8 mouse cellular contexts compared by ENCODE assay signal in the genomic region with DNA sequence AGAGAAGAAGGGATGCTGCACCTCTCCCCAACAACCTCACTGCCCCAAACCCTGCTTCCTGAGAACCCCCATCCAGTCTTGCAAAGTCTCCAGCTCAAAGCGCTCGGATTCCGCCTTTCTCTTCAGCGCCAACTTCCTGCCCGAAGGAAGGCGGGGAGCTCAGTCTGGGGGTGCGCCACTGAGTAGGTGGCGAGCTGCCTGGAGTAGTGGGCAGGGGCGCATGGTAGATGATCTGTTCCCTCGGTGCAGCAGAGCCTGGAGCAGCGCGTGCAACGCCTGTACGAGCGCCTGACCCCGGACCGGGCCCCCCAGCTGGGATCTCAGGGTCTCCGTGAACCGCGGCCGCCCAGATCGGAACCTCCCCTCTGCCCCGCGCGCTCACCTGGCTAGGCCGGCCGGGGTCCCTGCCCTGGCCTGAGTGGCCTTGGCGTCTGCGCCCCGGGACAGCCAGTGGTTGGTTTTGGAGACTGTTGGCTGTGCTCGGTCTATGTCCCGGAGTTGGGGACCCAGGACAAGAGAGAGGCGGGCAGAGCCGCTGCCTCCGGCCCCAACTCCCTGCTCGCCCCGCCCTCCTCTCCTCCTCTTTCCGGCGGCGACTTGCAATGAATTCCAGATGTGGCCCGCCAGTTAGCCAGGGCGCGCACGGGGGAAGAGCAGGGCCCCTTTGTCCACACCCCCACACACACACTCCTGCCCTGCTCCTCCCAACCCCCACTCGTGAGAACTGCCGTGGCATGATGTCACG. TPM values are rescaled to one million over a fixed set of nuclear protein-coding genes. Genes with fewer than 3 reads are reported as not detected.
DNase-seq lines count a peak whose midpoint lies in the region; ATAC-seq and TF ChIP-seq lines count a peak whose summit lies in the region.

Gene S1pr2, minus strand, starts transcription at position 566 of the 745 bp plus-strand sequence.

- DNase-seq in CD8-positive naive resting alpha-beta T cell, adult 2 months (ENCODE audit: low read depth in 2 of 2, low spot score in 2 of 2), result peak; percentile 41 to 55
- DNase-seq in adrenal gland, postnatal 4 days (ENCODE audit: low spot score in 2 of 2), result peak; percentile 63 to 71
- peak; percentile 80 for DNase-seq in heart, postnatal 0 days (ENCODE audit: low spot score)
- peak; percentile 83 to 89 for DNase-seq in kidney, postnatal 25 days
- peak; percentile 84 for DNase-seq in lung, adult 2 months
- peak; percentile 77 for DNase-seq in testis, postnatal 14 days (ENCODE audit: low spot score)

- TF ChIP-seq CTCF in heart, postnatal 0 days (IDR thresholded peaks at IDR 0.05; ENCODE audit: low read depth), result no peak
- TF ChIP-seq CTCF in lung, adult 2 months (IDR thresholded peaks at IDR 0.05; ENCODE audit: insufficient read depth, low read length), result no peak

- H3K4me2 ChIP-seq in forebrain, embryonic 13.5 days, result peak within 1 kb of the TSS; percentile 97
- peak within 1 kb of the TSS; percentile 94 for H3K4me2 ChIP-seq in heart, postnatal 0 days (ENCODE audit: low read depth, low read length)
- peak within 1 kb of the TSS; percentile 96 for H3K4me2 ChIP-seq in neural tube, embryonic 14.5 days (ENCODE audit: low read depth, low read length)

- H3K27me3 ChIP-seq in forebrain, embryonic 13.5 days, result peaks cover 5% of the 10 kb centered on the region; the same call in 1 of the 2 replicates
- no peaks in the 10 kb centered on the region for H3K27me3 ChIP-seq in heart, postnatal 0 days (ENCODE audit: control insufficient read depth, insufficient read depth, low read length)
- H3K27me3 ChIP-seq in neural tube, embryonic 14.5 days (ENCODE audit: control insufficient read depth, insufficient read depth, low read length), result no peaks in the 10 kb centered on the region

- H3K27ac ChIP-seq in forebrain, embryonic 13.5 days, result 0 out of 2 replicates have a peak within 1 kb of the TSS, but pooled peaks have one; percentile 37
- peak within 1 kb of the TSS; percentile 86 for H3K27ac ChIP-seq in heart, postnatal 0 days (ENCODE audit: low read depth)
- peak within 1 kb of the TSS; percentile 62 for H3K27ac ChIP-seq in neural tube, embryonic 14.5 days (ENCODE audit: low read depth, low read length)

- peak; percentile 77 for ATAC-seq in forebrain, embryonic 13.5 days
- peak; percentile 73 for ATAC-seq in heart, postnatal 0 days (ENCODE audit: insufficient read depth, low read depth)
- ATAC-seq in neural tube, embryonic 14.5 days (ENCODE audit: low read depth), result peak; percentile 72

- no peak; the same call in 1 of the 2 replicates for TF ChIP-seq EP300 in heart, postnatal 0 days (IDR thresholded peaks at IDR 0.05; ENCODE audit: low read depth)

- peak; percentile 74; the same call in 1 of the 2 replicates for TF ChIP-seq POLR2A in lung, adult 2 months (IDR thresholded peaks at IDR 0.05; ENCODE audit: borderline replicate concordance, extremely low read depth, low read depth, low read length)

- H3K4me3 ChIP-seq in forebrain, embryonic 13.5 days, result peak within 1 kb of the TSS; percentile 74
- peak within 1 kb of the TSS; percentile 82 for H3K4me3 ChIP-seq in heart, postnatal 0 days (ENCODE audit: low read depth, low read length)
- peak within 1 kb of the TSS; percentile 89 for H3K4me3 ChIP-seq in lung, adult 2 months (replicated peaks; ENCODE audit: extremely low read depth, low read depth, low read length)
- peak within 1 kb of the TSS; percentile 71 for H3K4me3 ChIP-seq in neural tube, embryonic 14.5 days (ENCODE audit: low read depth, low read length)

- H3K9me3 ChIP-seq in forebrain, embryonic 13.5 days (replicated peaks), result no peaks in the 10 kb centered on the region
- H3K9me3 ChIP-seq in heart, postnatal 0 days (replicated peaks; ENCODE audit: control insufficient read depth, low read length), result no peaks in the 10 kb centered on the region
- H3K9me3 ChIP-seq in neural tube, embryonic 14.5 days (ENCODE audit: control insufficient read depth, low read length), result no peaks in the 10 kb centered on the region

- H3K9ac ChIP-seq in forebrain, embryonic 13.5 days, result peak within 1 kb of the TSS; percentile 75
- peak within 1 kb of the TSS; percentile 80 for H3K9ac ChIP-seq in heart, postnatal 0 days (replicated peaks; ENCODE audit: low read depth, low read length)
- peak within 1 kb of the TSS; percentile 76 for H3K9ac ChIP-seq in neural tube, embryonic 14.5 days (replicated peaks; ENCODE audit: low read depth, low read length)

- H3K4me1 ChIP-seq in forebrain, embryonic 13.5 days, result peaks cover 26% of the 10 kb centered on the region
- H3K4me1 ChIP-seq in heart, postnatal 0 days (ENCODE audit: control insufficient read depth, insufficient read depth), result peaks cover 26% of the 10 kb centered on the region; the same call in 1 of the 2 replicates
- H3K4me1 ChIP-seq in lung, adult 2 months (ENCODE audit: control insufficient read depth, insufficient read depth, low read length), result peaks cover 21% of the 10 kb centered on the region
- peaks cover 19% of the 10 kb centered on the region for H3K4me1 ChIP-seq in neural tube, embryonic 14.5 days (ENCODE audit: control insufficient read depth, insufficient read depth, low read length)

- under 1% methylated on average over 46 of the region's 47 CpGs for WGBS in forebrain, embryonic 13.5 days
- under 1% methylated on average over 47 of the region's 47 CpGs for WGBS in heart, postnatal 0 days
- under 1% methylated on average over 46 of the region's 47 CpGs for WGBS in lung, adult 2 months
- WGBS in neural tube, embryonic 14.5 days, result 0% methylated on average over 41 of the region's 47 CpGs

- H3K36me3 ChIP-seq in forebrain, embryonic 13.5 days (ENCODE audit: poor library complexity, severe bottlenecking), result no peaks in the 10 kb centered on the region
- no peaks in the 10 kb centered on the region for H3K36me3 ChIP-seq in heart, postnatal 0 days (replicated peaks; ENCODE audit: control insufficient read depth, insufficient read depth, low read length)
- no peaks in the 10 kb centered on the region for H3K36me3 ChIP-seq in neural tube, embryonic 14.5 days (ENCODE audit: control insufficient read depth, insufficient read depth, low read length)

RNA-seq across cellular contexts. Expression of gene S1pr2, which starts in this region (rescaled TPM):
- 10 to 100 TPM; 12.2 to 17.0 TPM for total RNA-seq in adrenal gland, postnatal 4 days (2021)
- 6.8 and 10.3 TPM in 2 replicates for polyA plus RNA-seq in forebrain, embryonic 13.5 days (2015; fragmentation: Nextera tagmentation; extraction: Ambion mirVana)
- 6.9 and 7.4 TPM in 2 replicates for total RNA-seq in heart, postnatal 0 days (2014; rRNA removed; ENCODE audit: low replicate concordance)
- 8.5 and 8.6 TPM in 2 replicates for polyA plus RNA-seq in heart, postnatal 0 days (2015; fragmentation: Nextera tagmentation; extraction: Ambion mirVana)
- 24.2 and 32.1 TPM in 2 replicates for polyA plus RNA-seq in lung, adult 2 months (2012; rRNA removed)
- 7.4 and 8.7 TPM in 2 replicates for polyA plus RNA-seq in neural tube, embryonic 14.5 days (2014; fragmentation: Nextera tagmentation; extraction: Ambion mirVana)

Comparison
In these comparisons a context has a peak if more than half of its experiments do, and no peak if none do; other contexts are left out.
1. Peak in every context shown above with its lines: DNase-seq, ATAC-seq, H3K4me3 ChIP-seq and H3K27ac ChIP-seq.